Mouse (Mus musculus): ENCODE results near the gene Mgat4c.

DNA sequence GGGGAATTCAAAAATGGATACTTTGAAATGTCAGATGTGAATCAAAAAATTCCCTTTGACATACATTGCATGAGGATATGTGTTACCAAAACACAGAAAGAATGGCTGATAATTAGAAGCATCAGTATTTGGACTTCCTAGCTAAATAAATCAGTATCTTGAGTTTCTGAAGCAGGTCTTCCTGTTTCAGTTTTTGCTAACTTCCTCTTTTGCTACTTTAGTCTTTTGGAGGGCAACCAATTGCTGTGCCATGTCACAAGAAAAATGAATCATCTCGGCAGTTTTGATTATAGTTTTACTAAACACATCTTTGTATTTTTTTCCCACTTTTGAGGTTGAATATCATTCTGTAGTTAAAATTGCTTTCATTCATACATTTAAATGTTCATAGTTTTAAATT is 707.9 kb downstream of the Mgat4c start:
- no peak for TF ChIP-seq CTCF (IDR thresholded peaks at IDR 0.05; ENCODE audit: low read depth)
- no peak for TF ChIP-seq EP300 (IDR thresholded peaks at IDR 0.05; ENCODE audit: low read depth)

Data from liver, postnatal 0 days (tissue).